In the genomic region with DNA sequence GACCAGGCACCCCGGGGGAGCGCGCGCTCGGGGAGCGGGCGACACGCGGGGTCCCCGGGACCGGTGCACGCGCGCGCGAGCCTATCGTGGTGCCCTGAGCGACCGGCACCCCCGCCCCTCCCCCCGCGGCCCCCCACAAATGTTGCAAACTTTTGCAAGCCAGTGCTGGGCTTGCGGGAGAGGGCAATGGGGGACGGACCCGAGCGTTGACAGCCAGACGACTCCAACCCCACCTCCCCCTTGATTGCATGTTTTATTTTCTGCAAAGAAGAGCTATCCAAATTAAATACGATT, we compare ENCODE assay signal across 8 mouse cellular contexts. TPM values are rescaled to one million over a fixed set of nuclear protein-coding genes. Genes with fewer than 3 reads are reported as not detected.
A peak's percentile ranks its signal among the peaks of the same experiment; 100 is the strongest.
DNase-seq lines count a peak whose midpoint lies in the region; ATAC-seq and TF ChIP-seq lines count a peak whose summit lies in the region.

No protein-coding gene starts in this region.

- no peak for DNase-seq in gastrocnemius, adult 2 months
- DNase-seq in gastrocnemius, postnatal 14 days, result no peak
- no peak for DNase-seq in neural tube, embryonic 11.5 days (ENCODE audit: low spot score)
- no peak for DNase-seq in neural tube, embryonic 10.5 days (ENCODE audit: extremely low spot score, low spot score)
- peak; percentile 20 for DNase-seq in limb, embryonic 14.5 days (ENCODE audit: low spot score)
- no peak for DNase-seq in cerebellum, postnatal 14 days
- DNase-seq in left cerebral cortex, postnatal 14 days (ENCODE audit: low spot score in 2 of 2), result no peak

- ATAC-seq in neural tube, embryonic 11.5 days (ENCODE audit: insufficient read depth, low FRiP score, low TSS enrichment), result peak; percentile 32; the same call in 1 of the 2 replicates
- peak; percentile 17; the same call in 1 of the 2 replicates for ATAC-seq in limb, embryonic 14.5 days (ENCODE audit: low FRiP score, low read depth)
- 0 out of 2 replicates have a peak, but pooled peaks have one; percentile 19 for ATAC-seq in stomach, embryonic 15.5 days (ENCODE audit: insufficient read depth, low FRiP score, low read depth)

- H3K9me3 ChIP-seq in neural tube, embryonic 11.5 days (ENCODE audit: control insufficient read depth, low read length), result no peaks in the 10 kb centered on the region
- no peaks in the 10 kb centered on the region for H3K9me3 ChIP-seq in limb, embryonic 14.5 days (ENCODE audit: control insufficient read depth, low read length)
- H3K9me3 ChIP-seq in stomach, embryonic 15.5 days, result no peaks in the 10 kb centered on the region

- WGBS in neural tube, embryonic 11.5 days, result under 1% methylated on average over 21 of the region's 28 CpGs
- WGBS in limb, embryonic 14.5 days, result under 1% methylated on average over 23 of the region's 28 CpGs
- WGBS in stomach, embryonic 15.5 days, result 1% methylated on average over 28 of the region's 28 CpGs

- H3K4me1 ChIP-seq in neural tube, embryonic 11.5 days (ENCODE audit: control insufficient read depth, insufficient read depth, low read length), result peaks cover 5% of the 10 kb centered on the region; the same call in 1 of the 2 replicates
- H3K4me1 ChIP-seq in limb, embryonic 14.5 days (ENCODE audit: control insufficient read depth, insufficient read depth, low read length), result peaks cover 9% of the 10 kb centered on the region; the same call in 1 of the 2 replicates
- H3K4me1 ChIP-seq in stomach, embryonic 15.5 days, result peaks cover 4% of the 10 kb centered on the region; the same call in 1 of the 2 replicates

- peak overlapping the region; percentile 79 for H3K4me3 ChIP-seq in gastrocnemius, adult 2 months
- peak overlapping the region; percentile 83 for H3K4me3 ChIP-seq in neural tube, embryonic 11.5 days (ENCODE audit: low read depth, low read length)
- H3K4me3 ChIP-seq in limb, embryonic 14.5 days (replicated peaks; ENCODE audit: low read length), result peak overlapping the region; percentile 80
- H3K4me3 ChIP-seq in stomach, embryonic 15.5 days (replicated peaks), result peak overlapping the region; percentile 85

- intact Hi-C loops in gastrocnemius, adult 2 months (cut with DNase I), result loop anchor here (5.0 to 10.0 kb wide), 2 partner anchors 38 to 639 kb away; no protein-coding TSS in a partner anchor
- intact Hi-C loops in gastrocnemius, postnatal 14 days (cut with DNase I; ENCODE audit: low total_unique reads), result no loop called here
- intact Hi-C loops in left cerebral cortex, postnatal 14 days (cut with DNase I), result loop anchor here (10.0 kb wide), 1 partner anchor 419 kb away; no protein-coding TSS in a partner anchor

- H3K36me3 ChIP-seq in neural tube, embryonic 11.5 days (ENCODE audit: control insufficient read depth, insufficient read depth, low read length), result no peaks in the 10 kb centered on the region
- H3K36me3 ChIP-seq in limb, embryonic 14.5 days (ENCODE audit: control insufficient read depth, insufficient read depth, low read length), result no peaks in the 10 kb centered on the region
- no peaks in the 10 kb centered on the region for H3K36me3 ChIP-seq in stomach, embryonic 15.5 days

- peak overlapping the region; percentile 81 for H3K9ac ChIP-seq in neural tube, embryonic 11.5 days (ENCODE audit: low read length)
- peak overlapping the region; percentile 76 for H3K9ac ChIP-seq in limb, embryonic 14.5 days (ENCODE audit: low read depth, low read length, severe bottlenecking)
- peak overlapping the region; percentile 61 for H3K9ac ChIP-seq in stomach, embryonic 15.5 days

- no peak for TF ChIP-seq POLR2A in limb, embryonic 14.5 days (IDR thresholded peaks at IDR 0.05; ENCODE audit: borderline replicate concordance, extremely low read depth, insufficient read depth, insufficient read length)

- TF ChIP-seq CTCF in gastrocnemius, adult 2 months (IDR thresholded peaks at IDR 0.05), result no peak

- H3K27me3 ChIP-seq in neural tube, embryonic 11.5 days (ENCODE audit: control insufficient read depth, insufficient read depth, low read length), result no peaks in the 10 kb centered on the region
- no peaks in the 10 kb centered on the region for H3K27me3 ChIP-seq in limb, embryonic 14.5 days (ENCODE audit: control insufficient read depth, insufficient read depth, low read length)
- H3K27me3 ChIP-seq in stomach, embryonic 15.5 days (replicated peaks), result no peaks in the 10 kb centered on the region

- peak overlapping the region; percentile 93 for H3K27ac ChIP-seq in gastrocnemius, adult 2 months
- H3K27ac ChIP-seq in neural tube, embryonic 11.5 days (ENCODE audit: low read depth, low read length), result peak overlapping the region; percentile 86
- peak overlapping the region; percentile 87 for H3K27ac ChIP-seq in limb, embryonic 14.5 days (replicated peaks; ENCODE audit: low read depth, low read length)
- H3K27ac ChIP-seq in stomach, embryonic 15.5 days, result peak overlapping the region; percentile 94

- peak overlapping the region; percentile 94 for H3K4me2 ChIP-seq in neural tube, embryonic 11.5 days (ENCODE audit: low read depth)
- peak overlapping the region; percentile 97 for H3K4me2 ChIP-seq in limb, embryonic 14.5 days (replicated peaks; ENCODE audit: low read depth, low read length, severe bottlenecking)
- peak overlapping the region; percentile 94 for H3K4me2 ChIP-seq in stomach, embryonic 15.5 days

RNA-seq across cellular contexts. Expression of a gene that starts 0.4 kb away (rescaled TPM):
- 100 to 1,000 TPM in 1 of 2 experiments, 10 to 100 TPM in 1; 60.6 to 112 TPM for total RNA-seq in gastrocnemius, adult 2 months (2021)
- 10 to 100 TPM; 46.0 to 53.4 TPM for total RNA-seq in gastrocnemius, postnatal 14 days (2021)
- polyA plus RNA-seq in neural tube, embryonic 11.5 days (2014; fragmentation: Nextera tagmentation; extraction: Ambion mirVana), result 2.6 and 3.2 TPM in 2 replicates
- 3.7 and 4.5 TPM in 2 replicates for polyA plus RNA-seq in limb, embryonic 14.5 days (2012; rRNA removed)
- polyA plus RNA-seq in limb, embryonic 14.5 days (2014; fragmentation: Nextera tagmentation; extraction: Ambion mirVana), result 10.1 and 11.4 TPM in 2 replicates
- polyA plus RNA-seq in stomach, embryonic 15.5 days (2015; fragmentation: Nextera tagmentation; extraction: Ambion mirVana), result 5.5 and 7.6 TPM in 2 replicates
- 10 to 100 TPM; 50.0 to 66.1 TPM for total RNA-seq in left cerebral cortex, postnatal 14 days (2021)
